Mouse (Mus musculus) embryo, embryonic 10.5 days (tissue): Measurements from ENCODE around the gene Efna1.

Experiments used
- DNase-seq: peaks from one replicate; pipeline ENCODE4 v3.0.0-alpha.2; 2015; ENCODE audit warnings: low spot score

Gene Efna1

DNA sequence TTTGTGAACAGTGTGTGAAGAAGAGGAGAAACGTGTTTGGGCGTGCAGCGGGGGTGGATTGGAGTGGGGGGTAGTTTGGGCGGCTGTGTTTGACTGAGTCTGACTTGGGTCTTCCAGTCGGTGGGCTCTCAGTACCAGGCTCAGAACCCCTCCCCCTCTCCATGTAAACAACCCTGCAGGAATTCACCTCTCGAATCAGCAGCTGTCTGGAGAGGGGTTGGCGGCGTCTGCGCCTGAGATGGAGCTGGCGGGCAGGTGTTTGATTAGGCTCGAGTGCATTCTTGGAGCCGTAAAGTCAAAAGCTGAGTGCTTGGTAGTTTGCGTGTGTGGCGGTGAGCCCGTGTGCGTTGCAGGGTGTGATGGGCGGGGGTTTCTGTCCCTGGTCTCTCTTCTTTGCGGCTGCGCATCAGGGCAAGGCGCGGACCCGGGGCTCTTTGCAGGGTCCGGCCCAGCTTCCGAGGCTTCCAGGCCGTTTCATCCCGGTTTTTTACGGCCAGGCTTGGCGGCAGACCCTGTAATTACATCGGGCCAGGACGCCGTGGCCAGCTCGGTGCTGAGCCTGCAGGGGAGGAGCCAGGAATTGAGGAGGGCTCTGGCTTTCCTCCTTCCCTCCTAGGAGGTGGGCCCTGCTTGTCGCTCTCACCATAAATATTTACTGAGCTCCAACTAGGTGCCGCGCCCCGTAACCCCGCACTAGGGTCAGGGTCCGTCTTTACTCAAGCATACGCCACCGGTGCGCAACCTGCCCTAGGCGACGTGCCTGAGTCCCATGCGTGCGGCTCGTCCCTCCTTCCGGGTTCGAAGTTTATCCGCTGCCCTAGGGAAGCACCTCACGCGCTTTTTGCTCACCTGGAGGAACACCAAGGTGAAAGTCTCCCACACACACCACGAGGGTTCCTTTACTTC lies at the start of gene Efna1:
TSS of gene Efna1 (minus strand) at position 537 of the 906 bp plus-strand sequence.
- DNase-seq = peak; percentile 66

DNA sequence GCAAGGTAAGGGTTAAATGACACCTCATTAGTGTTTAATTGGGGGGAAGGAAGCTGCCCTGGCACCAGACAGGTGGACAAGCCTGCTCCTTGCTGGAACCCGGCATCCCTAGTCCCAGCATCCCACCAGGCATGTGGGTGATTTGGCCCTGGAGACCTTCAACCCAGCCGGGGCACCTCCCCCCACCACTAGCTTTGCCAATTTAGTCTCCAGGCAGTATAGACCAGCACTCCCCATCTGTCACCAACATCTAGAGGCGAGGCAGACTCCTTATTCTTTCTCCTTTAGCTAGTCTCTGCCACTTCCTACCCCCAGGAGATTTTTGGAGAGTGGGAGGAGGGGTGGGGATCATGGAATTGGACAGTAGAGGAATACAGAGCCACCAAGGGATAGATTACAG lies 49.4 kb upstream of the Efna1 start:
- DNase-seq = no peak

DNA sequence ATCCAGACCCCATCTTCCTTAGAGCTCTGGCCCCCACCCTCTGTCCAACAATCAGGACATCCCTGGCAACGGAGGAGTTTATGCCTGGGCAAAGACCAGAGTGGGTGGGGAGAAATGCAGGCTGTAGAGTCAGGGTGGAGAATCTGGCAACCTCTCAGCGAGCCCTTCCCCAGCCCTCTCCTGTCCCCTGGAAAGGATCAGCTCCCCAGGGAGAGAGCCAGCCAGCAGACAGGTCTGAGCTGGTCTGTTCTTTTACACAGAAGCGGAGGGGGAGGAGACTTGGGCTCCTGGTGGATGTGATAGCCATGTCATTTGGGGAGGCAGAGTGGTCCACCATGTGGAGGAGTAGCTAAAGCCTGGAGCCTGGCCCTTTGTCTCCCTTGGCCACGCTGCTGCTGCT lies 47.7 kb upstream of the Efna1 start:
- no peak for DNase-seq

DNA sequence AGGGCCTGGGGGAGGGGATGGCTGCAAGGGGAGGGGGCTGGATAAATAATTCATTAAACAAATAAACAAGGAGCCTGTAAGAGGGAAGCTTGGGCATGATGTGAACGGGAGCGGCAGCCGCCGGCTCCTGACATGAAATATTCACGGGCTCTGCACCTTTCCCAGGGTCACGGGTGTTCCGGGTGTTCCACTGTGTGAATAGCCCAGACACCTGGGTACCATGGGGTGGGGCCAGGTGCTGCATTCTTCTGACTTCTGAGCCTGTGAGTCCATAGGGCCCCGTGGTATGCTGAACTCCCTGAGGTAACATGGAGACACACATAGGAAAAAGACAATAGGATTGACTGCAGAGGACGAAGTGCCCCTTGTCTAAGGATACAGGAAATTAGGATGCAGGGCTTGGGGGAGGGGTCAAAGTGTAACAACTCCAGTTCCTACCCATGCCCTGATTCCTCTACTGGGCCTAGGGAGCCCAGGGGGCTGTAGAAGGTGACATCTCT lies 46.5 kb upstream of the Efna1 start:
- DNase-seq = no peak

DNA sequence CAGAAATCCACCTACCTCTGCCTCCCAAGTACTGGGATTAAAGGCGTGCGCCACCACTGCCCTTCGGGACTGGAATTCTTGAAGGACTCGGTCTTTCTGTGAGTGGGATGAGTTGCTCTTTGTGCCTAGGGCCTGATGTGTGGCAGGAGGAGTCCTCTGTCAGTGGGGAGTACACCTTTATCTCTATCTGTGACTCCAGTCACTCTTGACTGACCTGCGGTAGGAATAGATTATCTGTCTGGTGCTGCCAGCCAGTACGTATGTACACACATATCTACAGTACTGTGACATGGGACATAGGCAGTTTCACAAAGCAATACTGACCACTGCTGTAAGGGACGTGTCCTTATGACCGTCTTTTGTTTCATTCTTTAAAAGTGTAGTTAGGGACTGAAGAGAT lies 44.9 kb upstream of the Efna1 start:
- no peak for DNase-seq

DNA sequence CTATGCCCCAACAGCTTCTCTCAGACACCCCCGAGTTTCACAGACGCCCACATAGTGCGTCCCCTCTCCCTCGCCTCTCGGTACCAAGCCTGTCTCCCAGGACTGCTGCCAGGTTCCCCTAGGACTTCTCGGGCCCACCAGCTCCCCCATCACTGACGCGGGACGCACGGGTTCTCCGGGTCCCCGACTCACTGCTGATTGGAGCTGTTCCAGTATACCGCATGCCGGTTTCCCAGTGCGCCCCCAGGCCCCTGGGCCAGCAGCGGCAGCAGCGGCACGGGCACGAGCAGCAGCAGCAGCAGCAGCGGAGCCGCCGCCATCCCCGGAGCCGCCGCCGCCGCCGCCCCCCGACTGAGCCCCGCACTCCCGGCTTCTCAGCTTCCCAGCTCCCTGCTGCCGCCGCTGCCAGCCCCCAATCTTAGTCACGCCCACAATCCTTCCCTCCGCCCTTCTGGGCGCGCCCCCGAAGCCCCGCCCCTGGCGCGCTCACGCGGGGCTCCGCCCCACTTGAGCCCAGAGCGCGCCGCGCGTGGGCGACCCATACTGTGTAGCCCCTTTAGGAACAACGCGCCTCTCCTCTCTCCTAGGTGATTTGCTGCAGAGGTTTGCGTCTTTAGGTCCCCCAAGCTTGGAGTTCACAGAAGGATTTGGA lies 41.7 kb upstream of the Efna1 start, which contains the start of gene Efna3:
TSS of gene Efna3 (minus strand) at position 452 of the 652 bp plus-strand sequence.
- DNase-seq = peak; percentile 84

DNA sequence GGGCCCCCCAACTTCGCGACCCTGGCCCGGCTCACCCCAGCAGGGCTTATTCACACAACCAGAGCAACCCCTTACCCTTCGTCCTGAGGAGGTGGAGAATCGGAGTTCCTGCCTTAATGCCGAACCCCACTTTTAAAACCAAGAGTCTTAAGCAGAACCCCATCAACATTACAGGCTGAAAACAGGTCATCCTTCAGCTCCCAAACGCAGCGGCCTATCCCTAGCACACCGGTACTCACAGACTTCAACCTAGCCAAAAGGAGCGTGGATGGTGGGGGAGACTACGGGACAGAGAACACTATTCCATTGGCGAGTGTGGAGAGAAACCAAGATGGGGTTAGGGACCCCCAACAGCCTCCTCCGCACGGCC lies 41.2 kb upstream of the Efna1 start:
- DNase-seq = no peak

DNA sequence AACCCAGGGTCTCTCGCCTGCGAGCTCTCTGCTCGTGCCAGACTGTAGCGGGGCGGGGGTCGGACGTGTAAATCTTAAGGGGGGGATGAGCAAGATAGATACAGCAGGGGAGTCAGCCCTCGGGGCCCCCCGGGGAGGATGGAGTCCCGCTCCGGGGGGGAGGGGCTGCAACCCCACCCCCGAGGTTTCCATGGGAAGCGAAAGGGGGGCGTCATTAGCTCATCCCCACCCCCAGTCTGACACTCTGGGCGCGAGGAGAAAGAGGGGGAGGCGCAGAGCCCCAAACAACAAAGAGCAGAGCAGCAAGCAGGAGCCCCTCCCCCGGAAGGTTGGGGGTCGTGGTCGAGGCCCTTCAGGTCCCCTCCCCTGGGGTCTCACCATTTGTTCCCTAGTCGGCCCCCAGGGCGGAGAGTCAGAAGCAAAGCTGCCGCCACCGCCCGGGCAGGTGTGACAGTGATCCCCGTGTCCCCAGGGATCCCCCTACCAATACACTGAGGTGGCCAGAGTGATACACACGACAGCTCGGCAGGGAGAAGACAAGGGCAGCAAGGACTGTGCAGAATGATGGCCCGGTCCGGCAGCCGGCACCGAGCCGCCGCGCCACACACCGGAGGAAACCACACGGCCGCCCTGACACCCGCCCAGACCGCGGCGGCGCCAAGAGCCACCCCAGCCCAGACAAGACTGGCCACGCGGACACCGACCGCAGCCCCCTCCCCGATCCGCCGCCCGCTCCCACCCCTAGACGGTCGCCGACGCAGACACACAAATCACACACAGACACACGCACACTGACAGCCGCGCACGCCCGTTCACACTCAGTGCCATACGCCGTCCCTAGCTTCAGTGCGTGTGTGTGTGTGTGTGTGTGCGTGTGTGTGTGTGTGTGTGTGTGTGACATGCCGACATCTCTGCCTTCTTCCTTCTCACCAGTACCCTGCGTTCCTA lies 40.5 kb upstream of the Efna1 start:
- DNase-seq = peak; percentile 50

DNA sequence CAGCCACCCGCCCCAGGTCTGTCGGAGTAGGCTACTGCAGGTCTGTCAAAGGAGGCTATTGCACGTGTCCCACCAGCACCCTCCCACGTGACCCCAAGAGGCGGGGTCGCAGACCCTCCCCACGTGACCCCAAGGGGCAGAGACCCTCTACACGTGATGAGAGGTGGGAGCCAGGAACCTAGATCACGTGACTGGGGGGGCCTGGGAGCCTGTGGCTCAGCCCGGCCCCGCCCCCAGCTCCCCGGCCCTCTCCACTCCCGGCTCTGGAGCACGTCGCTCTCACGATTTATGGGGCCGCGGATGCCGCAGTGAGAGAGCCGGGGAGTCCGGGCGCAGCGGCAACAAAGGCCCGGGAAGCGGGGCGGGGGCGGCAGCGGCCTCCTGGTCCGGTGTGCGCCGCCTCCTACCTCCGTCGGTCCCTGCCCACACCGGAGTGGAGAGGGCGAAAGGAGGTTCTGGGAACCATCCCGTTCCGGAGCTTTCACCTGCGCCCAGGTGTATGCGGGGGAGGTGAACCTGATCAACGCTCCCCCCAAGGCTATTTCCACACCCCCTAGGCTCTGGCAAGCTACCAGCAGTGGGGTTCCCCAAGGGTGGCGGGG lies 39.7 kb upstream of the Efna1 start:
- DNase-seq = peak; percentile 88

DNA sequence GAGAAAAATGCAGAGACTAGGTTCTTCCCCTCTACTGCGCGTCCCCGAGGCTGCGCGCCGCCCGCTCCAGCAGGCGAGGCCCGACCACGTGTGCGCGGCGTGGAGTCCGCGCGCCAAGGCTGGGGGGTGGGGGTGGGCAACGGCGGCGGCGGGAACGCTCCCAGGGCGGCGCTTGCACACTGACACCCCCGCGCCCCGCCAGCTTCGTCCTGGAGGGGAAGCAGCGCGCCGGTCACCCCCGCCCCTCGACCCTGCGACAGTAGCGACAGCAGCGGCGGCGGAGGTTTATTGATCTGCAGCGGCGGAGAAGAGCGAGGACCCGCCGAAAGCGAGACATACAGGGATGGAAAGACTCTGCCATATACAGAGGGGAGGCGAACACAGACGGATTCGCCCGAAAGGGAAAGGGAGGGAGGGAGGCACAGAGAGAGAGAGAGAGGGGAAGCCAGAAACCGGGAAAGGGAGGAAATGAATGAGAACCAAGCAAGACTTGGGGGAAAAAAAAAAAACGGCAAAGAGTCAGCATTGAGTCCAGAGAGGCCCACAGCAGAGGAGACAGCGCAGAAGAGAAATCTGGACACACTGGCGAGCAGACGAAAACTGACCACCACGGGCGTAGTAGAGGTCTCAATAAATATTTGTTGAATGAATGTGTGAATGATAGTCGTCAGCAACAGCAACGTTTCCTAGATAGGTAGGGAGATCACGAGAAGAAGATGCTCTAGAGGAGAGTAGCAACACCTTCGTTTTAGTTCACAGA lies 38.8 kb upstream of the Efna1 start:
- peak; percentile 58 for DNase-seq

DNA sequence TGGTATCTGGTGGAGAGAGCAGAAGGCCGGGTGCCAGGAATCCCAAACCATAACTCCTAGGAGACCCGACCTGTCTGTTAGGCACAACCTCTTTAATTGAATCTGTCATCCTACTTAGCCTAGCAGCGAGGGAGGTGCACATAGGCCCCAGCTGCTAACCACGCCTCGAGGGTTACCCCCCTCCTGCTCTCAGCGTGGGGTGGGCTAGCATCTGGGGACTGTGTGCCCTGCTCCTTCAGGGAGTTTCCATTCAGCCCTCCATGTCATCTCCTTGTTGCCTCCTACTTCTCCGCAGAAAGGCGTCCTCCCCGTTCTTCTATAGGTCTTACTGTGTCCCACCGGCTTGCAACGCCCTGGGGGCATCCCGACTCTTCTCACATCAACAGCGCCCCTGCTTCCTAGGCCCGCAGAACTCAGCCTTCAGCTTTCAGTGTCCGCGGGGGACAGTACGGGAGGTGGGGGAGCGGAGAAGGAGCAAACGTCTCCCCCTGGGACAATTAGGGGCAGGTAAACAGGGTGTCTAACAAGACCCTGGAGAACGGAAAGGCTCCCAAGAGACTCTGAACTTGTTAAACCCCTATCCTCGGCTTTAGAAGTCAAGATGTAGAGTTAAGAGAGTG lies 38.1 kb upstream of the Efna1 start:
- no peak for DNase-seq

DNA sequence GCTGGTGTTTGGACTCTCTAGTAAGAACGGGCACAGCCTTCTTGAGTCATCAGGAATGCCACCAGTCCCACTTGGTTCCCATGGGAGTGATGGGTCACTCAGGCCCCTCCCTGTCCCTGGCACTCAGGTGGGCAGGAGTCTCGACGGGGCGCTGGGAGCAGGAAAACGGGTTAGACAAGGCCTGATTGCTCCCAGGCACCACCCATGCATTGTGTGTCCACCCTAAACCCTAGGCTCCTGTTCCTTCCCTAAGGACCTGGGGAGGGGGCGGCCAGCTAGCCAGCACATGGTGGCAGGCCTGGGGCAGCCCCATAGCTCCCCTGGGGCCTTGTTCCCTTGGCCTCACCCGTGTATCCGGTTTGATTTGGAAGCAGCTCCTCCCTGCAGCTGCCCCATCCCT lies 37.4 kb upstream of the Efna1 start:
- no peak for DNase-seq

DNA sequence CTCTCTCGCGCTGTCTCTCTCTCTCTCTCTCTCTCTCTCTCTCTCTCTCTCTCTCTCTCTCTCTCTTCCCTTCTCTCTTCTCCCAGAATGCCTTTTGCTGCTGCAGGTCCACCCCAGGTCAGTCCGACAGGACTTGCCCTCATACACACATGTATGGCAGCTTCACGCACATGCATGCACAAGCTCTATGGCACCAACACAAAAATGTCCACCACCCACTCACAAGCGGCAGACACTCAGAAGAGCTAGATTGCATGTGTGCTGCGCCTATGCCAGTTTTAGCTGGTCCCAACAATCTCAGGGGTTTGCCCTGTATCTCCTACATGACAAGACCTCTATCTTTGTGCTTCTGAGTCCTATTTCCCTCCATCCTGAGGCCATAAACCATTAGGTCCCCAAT lies 36.3 kb upstream of the Efna1 start:
- no peak for DNase-seq

DNA sequence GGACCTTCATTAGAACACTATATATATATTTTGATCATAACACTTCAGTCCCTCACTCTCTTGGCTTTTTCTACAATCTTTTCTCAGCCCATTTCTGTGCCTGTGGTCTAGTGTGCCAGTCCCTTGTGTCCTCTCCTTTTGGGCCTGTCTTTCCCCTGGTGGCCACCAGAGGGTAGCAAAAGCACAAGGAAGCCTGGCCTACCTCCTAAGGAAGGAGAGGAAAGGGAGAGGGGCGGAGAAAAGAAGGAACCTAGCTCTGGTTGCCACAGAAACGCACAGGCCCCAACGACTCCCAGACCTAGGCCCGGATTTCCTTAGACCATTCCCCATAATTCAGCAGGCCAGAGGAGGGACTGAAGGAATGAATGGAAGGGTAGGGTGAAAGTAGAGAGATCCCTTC lies 35.9 kb upstream of the Efna1 start:
- peak; percentile 96 for DNase-seq

DNA sequence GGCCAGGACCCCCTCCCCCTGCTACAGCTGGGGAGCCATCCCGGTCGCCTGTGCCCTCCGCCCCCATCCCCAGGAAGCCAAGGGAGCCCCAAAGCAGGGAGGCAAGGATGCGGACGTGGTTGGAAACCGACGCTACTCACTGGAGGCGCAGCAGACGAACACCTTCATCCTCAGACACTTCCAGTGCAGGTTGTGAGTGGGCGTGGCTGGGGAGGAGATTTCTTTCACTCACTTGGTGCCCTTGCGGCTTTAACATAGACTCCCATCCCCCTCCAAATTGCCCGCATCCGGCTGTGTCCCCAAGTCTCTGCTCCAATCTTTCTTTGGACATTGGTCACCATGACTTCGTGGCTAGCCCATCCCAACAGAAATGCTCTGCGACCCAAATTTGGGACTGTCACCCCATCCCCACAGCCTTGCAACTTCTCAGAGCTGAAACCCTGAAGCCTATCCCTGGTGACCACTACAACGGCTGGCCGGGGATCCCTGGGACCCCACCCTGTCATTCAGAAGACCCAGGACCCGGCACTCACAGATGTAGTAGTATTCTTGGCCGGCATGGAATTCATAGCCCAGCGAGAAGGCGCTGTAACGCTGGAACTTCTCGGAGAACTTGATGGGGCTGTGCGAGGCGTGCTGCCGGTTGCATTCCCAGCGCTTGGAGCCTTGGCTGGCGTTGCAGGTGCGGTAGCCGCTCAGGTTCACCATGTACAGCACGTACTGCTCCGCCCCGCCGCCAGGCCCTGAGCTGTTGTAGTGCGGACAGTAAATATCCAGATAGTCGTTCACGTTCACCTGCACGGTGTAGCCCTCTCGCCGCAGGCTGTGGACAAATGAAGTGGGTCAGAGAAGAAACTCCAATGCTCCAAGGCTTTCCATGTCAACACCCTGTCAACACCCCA lies 35.2 kb upstream of the Efna1 start:
- no peak for DNase-seq

DNA sequence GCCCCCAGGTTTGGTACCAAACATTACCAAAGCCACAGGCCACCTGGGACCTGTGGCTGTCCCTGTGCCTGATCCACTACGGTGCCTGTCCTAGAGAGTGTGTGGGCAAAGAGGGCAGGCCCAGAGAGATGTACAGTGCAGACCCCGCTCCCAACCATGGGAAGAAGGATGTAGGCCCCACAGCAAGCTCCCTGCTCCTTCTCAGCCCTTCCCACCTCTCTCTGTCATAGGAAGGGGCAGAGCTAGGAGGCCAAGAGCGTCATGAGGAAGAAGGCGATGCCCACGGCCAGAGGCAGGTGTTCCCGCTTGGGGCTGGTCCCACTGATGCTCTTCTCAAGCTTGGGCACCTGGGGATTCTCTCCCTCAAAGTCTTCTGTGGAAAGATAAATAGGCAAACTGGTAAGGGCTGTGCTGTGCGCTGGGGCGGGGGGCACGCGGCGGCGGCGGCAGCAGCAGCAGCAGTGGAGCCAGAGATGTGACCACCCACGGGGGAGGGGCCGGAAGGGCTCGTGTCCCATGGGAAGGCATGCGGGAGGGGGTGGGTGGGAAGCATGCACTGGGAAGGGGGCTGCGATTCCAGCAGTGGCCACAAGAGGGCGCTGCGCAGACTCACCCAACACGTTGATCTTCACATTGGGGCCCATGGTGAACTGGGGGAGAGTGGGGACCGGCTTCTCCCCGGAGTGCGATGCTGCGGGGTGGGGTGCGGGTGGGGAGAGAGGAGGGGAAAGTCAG lies 34.4 kb upstream of the Efna1 start:
- peak; percentile 89 for DNase-seq

DNA sequence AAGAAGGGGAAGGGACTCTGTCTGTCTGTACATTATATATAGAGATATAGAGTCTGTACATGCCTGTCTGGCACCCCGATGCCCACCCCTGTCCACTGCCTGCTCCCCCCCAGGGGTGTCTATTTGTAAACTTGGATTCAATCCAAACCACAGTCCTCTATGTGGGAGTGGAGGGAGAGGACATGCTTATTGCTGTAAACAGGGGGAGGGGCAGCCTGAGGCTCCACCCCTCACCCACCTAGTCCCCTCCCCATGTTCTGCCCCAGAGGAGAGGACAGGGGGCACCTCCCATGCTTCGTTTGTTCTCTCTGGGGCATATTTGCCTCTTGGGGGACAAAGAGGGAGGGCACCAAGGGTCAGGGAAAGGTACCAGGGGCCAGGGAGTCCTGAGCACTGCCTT lies 33.8 kb upstream of the Efna1 start:
- DNase-seq = no peak

DNA sequence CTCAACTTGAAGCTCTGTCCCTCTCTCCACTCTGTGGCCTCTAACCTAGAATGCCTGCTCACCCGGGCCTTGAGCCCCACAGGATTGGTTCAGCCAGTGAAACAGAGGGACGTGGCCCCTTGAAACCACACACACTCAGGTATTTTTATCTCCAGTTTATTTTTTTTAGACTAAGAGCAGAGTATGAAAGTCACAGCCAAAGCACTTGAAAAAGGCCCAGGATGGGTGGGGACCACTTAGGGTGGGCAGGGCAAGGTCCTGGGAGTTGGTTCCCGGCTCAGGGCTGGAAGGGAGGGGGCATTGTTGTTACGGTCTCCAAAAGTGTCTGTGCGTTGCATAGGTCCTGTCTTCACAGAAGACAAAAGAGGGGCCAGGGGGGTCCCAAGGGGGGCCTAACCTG lies 33.4 kb upstream of the Efna1 start:
- no peak for DNase-seq

DNA sequence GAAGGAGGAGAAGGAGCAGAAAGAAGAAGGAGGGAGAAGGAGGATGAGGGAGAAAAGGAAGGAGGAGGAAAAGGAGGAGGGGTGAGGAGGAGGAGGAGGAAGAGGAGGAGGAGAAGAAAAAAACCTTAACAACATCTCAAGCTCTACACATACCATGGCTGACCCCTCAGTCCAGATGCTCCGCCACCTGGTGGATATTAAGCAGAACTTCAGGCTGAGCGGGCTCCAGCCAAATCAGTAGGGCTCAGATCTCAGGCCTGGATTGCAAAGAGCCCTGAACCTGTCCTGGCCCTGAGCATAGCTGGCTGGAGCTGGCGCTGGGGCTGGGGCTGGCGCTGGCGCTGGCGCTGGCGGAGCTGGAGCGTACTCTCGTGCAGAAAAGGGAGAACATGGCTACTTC lies 27.1 kb upstream of the Efna1 start:
- DNase-seq = peak; percentile 94
